Mouse (Mus musculus) ES-CJ7 (cell line): ENCODE measurements at regions not wholly inside any gene's neighbourhood (a gene's known extent, or its start where the extent isn't known, plus 50 kb on each side); places are given as distances from the start of the nearest gene placed in this dataset.

Experiments
- DNase-seq: peaks from one replicate; pipeline ENCODE4 v3.0.0; 2011; ENCODE audit warnings: low read depth, low spot score

- peak; percentile 73 for DNase-seq
These were observed 342.3 kb upstream of the Gm28363 start for GRCm38 (mm10) chr1:117354624-117355023.

GRCm38 (mm10) chr1:117356418-117357194 is 340.3 kb upstream of the Gm28363 start:
- DNase-seq, result no peak

- DNase-seq, result no peak
These were observed 332.9 kb upstream of the Gm28363 start for GRCm38 (mm10) chr1:117364066-117364465.

- peak; percentile 30 for DNase-seq
These were observed 284.6 kb upstream of the Gm28363 start for GRCm38 (mm10) chr1:117412349-117412748.

GRCm38 (mm10) chr1:117457736-117458135 is 239.2 kb upstream of the Gm28363 start:
- peak; percentile 94 for DNase-seq

GRCm38 (mm10) chr1:117458156-117458850 is 238.6 kb upstream of the Gm28363 start:
- peak; percentile 91 for DNase-seq

GRCm38 (mm10) chr1:117459126-117459525 is 237.8 kb upstream of the Gm28363 start:
- DNase-seq, result peak; percentile 84

GRCm38 (mm10) chr1:117490176-117490575 is 206.8 kb upstream of the Gm28363 start:
- DNase-seq, result no peak

GRCm38 (mm10) chr1:117497003-117497402 is 199.9 kb upstream of the Gm28363 start:
- DNase-seq, result no peak

GRCm38 (mm10) chr1:117519498-117520032 is 177.4 kb upstream of the Gm28363 start:
- peak; percentile 61 for DNase-seq
